Comparison of ENCODE assay signal across 9 mouse cellular contexts in the genomic region with DNA sequence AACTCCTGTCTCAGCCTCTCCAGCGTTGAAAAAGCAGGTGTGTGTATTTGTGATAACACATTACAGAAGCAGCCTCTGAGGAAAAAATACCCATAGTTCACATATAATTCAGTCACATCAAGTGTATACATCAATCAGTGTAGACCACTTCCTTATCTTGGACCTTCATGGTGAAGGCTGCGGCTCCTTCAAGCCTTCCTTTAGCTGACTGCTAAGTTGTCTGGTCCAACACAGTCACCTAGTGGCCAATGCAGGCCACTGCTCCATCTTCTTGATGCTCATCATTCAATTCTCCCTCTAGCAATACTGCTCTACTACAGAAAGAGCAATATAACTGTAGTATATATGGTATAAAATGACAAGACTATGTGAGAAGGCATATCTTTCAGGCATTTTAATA.
DNase-seq lines count a peak whose midpoint lies in the region; TF ChIP-seq lines count a peak whose summit lies in the region.
"Had no signal": no experiment of that assay in that cellular context is flagged by ENCODE, and none has a peak within 500 bp of the region (broad histone marks: within the 10 kb centered on the region; RNA-seq: fewer than 3 reads in every experiment).

No protein-coding gene starts in this region.

- H3K4me3 ChIP-seq in layer of hippocampus, adult 2 months = no peak overlapping the region
- H3K4me3 ChIP-seq in ES-Bruce4 (ENCODE audit: low read depth, low read length) = no peak overlapping the region
- no peak overlapping the region for H3K4me3 ChIP-seq in embryonic fibroblast, embryonic 13.5 days (ENCODE audit: insufficient read depth, low read length)
- no peak overlapping the region for H3K4me3 ChIP-seq in lung, adult 2 months (replicated peaks; ENCODE audit: extremely low read depth, low read depth, low read length)
- H3K4me3 ChIP-seq: heart, embryonic 13.5 days had no signal

- TF ChIP-seq EP300 in ES-Bruce4 (IDR thresholded peaks at IDR 0.05; ENCODE audit: insufficient read depth, low read depth, low read length) = no peak

- 66% methylated on average over 2 of the region's 2 CpGs for WGBS in lung, adult 2 months

- no peaks in the 10 kb centered on the region for H3K4me1 ChIP-seq in ES-Bruce4 (ENCODE audit: control insufficient read depth, insufficient read depth, low read length)
- no peaks in the 10 kb centered on the region for H3K4me1 ChIP-seq in embryonic fibroblast, embryonic 13.5 days (ENCODE audit: control insufficient read depth, insufficient read depth, low read length)
- H3K4me1 ChIP-seq in lung, adult 2 months (ENCODE audit: control insufficient read depth, insufficient read depth, low read length) = no peaks in the 10 kb centered on the region
- H3K4me1 ChIP-seq: heart, embryonic 13.5 days had no signal

- H3K27me3 ChIP-seq in ES-Bruce4 (ENCODE audit: control insufficient read depth, insufficient read depth, low read length, poor library complexity, severe bottlenecking) = no peaks in the 10 kb centered on the region
- H3K27me3 ChIP-seq: heart, embryonic 13.5 days had no signal

- TF ChIP-seq CTCF in layer of hippocampus, adult 2 months (conservative IDR thresholded peaks at IDR 0.05) = peak; percentile 91
- peak; percentile 11 for TF ChIP-seq CTCF in ES-Bruce4 (IDR thresholded peaks at IDR 0.05; ENCODE audit: low read depth, low read length)
- peak; percentile 61; the same call in 1 of the 2 replicates for TF ChIP-seq CTCF in embryonic fibroblast, embryonic 13.5 days (IDR thresholded peaks at IDR 0.05; ENCODE audit: borderline replicate concordance, insufficient read depth, low read length)
- peak; percentile 61 for TF ChIP-seq CTCF in lung, adult 2 months (IDR thresholded peaks at IDR 0.05; ENCODE audit: insufficient read depth, low read length)

- no peak overlapping the region for H3K27ac ChIP-seq in layer of hippocampus, adult 2 months
- H3K27ac ChIP-seq in ES-Bruce4 (ENCODE audit: insufficient read depth, low read length) = no peak overlapping the region
- H3K27ac ChIP-seq in embryonic fibroblast, embryonic 13.5 days (ENCODE audit: insufficient read depth, low read length) = no peak overlapping the region
- H3K27ac ChIP-seq: heart, embryonic 13.5 days had no signal

- no peak overlapping the region for H3K9ac ChIP-seq in ES-Bruce4 (ENCODE audit: low read depth, poor library complexity, severe bottlenecking)
- H3K9ac ChIP-seq: heart, embryonic 13.5 days had no signal

- no peaks in the 10 kb centered on the region for H3K36me3 ChIP-seq in ES-Bruce4 (ENCODE audit: control insufficient read depth, insufficient read depth, low read length, poor library complexity, severe bottlenecking)

- DNase-seq in adrenal gland, postnatal 36 days = peak; percentile 13 to 20
- DNase-seq in adrenal gland, adult 8-10 months = no peak
- no peak for DNase-seq in layer of hippocampus, adult 2 months (ENCODE audit: low spot score in 2 of 2)
- no peak for DNase-seq in layer of hippocampus, adult 8-10 months (ENCODE audit: low spot score in 2 of 2)
- no peak for DNase-seq in lung, adult 2 months
- peak; percentile 4 for DNase-seq in yolk sac, embryonic 10.5 days (ENCODE audit: low spot score)

- no peaks in the 10 kb centered on the region for H3K9me3 ChIP-seq in ES-Bruce4 (replicated peaks; ENCODE audit: control insufficient read depth, insufficient read depth, low read length, poor library complexity, severe bottlenecking)
- H3K9me3 ChIP-seq: heart, embryonic 13.5 days had no signal

- no peak for TF ChIP-seq POLR2A in ES-Bruce4 (IDR thresholded peaks at IDR 0.05; ENCODE audit: insufficient read depth, low read length)
- TF ChIP-seq POLR2A in embryonic fibroblast, embryonic 13.5 days (IDR thresholded peaks at IDR 0.05; ENCODE audit: low read depth, low read length) = no peak
- TF ChIP-seq POLR2A in lung, adult 2 months (IDR thresholded peaks at IDR 0.05; ENCODE audit: borderline replicate concordance, extremely low read depth, low read depth, low read length) = no peak

Comparison
In these comparisons a context has a peak if more than half of its experiments do, and no peak if none do; other contexts are left out.
1. DNase-seq: peak in adrenal gland, postnatal 36 days (2 of 2) and yolk sac, embryonic 10.5 days (single experiment); none in adrenal gland, adult 8-10 months (single experiment), layer of hippocampus, adult 2 months (0 of 2), layer of hippocampus, adult 8-10 months (0 of 2) and lung, adult 2 months (single experiment).
2. CTCF ChIP-seq: peak in every context shown above with its lines; median percentile 91 in layer of hippocampus, adult 2 months; 61 in embryonic fibroblast, embryonic 13.5 days; 61 in lung, adult 2 months; 11 in ES-Bruce4.